Mouse (Mus musculus) c-Kit-positive CD71-positive TER-119-negative erythroid progenitor cells, embryonic 14.5 days (primary cell): Measurements from ENCODE around the gene Ero1l.

Experiments used
- DNase-seq: peaks from one replicate; pipeline ENCODE4 v3.0.0-alpha.2; 2013; ENCODE audit warnings: low read depth

Gene Ero1l

GRCm38 (mm10) chr14:45318426-45319236, at the start of gene Ero1l:
TSS of gene Ero1l (minus strand) at chr14:45318771.
- DNase-seq = peak; percentile 55

- no peak for DNase-seq
Measured at GRCm38 (mm10) chr14:45365196-45365587, 46.6 kb upstream of the Ero1l start.

GRCm38 (mm10) chr14:45364211-45365195, 45.9 kb upstream of the Ero1l start:
- no peak for DNase-seq

GRCm38 (mm10) chr14:45350931-45351859, 32.6 kb upstream of the Ero1l start, which contains the start of gene Styx:
TSS of gene Styx (plus strand) at chr14:45351093.
- DNase-seq = peak; percentile 85

- peak; percentile 94 for DNase-seq
Measured at GRCm38 (mm10) chr14:45329589-45330181, 11.1 kb upstream of the Ero1l start, which contains the start of gene Psmc6. TSS of gene Psmc6 (plus strand) at chr14:45329788.

- no peak for DNase-seq
Measured at GRCm38 (mm10) chr14:45329018-45329588, 10.5 kb upstream of the Ero1l start.

GRCm38 (mm10) chr14:45328072-45328713, 9.6 kb upstream of the Ero1l start:
- DNase-seq = no peak

GRCm38 (mm10) chr14:45325471-45325870, 6.9 kb upstream of the Ero1l start:
- DNase-seq = no peak

GRCm38 (mm10) chr14:45323320-45323719, 4.7 kb upstream of the Ero1l start:
- no peak for DNase-seq

GRCm38 (mm10) chr14:45322450-45322849, 3.9 kb upstream of the Ero1l start:
- no peak for DNase-seq

- DNase-seq = peak; percentile 68
Measured at GRCm38 (mm10) chr14:45321622-45322021, 3.1 kb upstream of the Ero1l start.

GRCm38 (mm10) chr14:45321067-45321466, 2.5 kb upstream of the Ero1l start:
- no peak for DNase-seq

GRCm38 (mm10) chr14:45320111-45320510, 1.5 kb upstream of the Ero1l start:
- DNase-seq = no peak

- peak; percentile 49 for DNase-seq
Measured at GRCm38 (mm10) chr14:45319237-45319610, 653 bp upstream of the Ero1l start.

- DNase-seq = peak; percentile 40
Measured at GRCm38 (mm10) chr14:45317921-45318411, 605 bp downstream of the Ero1l start.

GRCm38 (mm10) chr14:45316927-45317326, 1.6 kb downstream of the Ero1l start:
- no peak for DNase-seq

GRCm38 (mm10) chr14:45310101-45310500, 8.5 kb downstream of the Ero1l start:
- DNase-seq = no peak

- DNase-seq = no peak
Measured at GRCm38 (mm10) chr14:45309646-45310045, 8.9 kb downstream of the Ero1l start.

GRCm38 (mm10) chr14:45307630-45308328, 10.8 kb downstream of the Ero1l start:
- DNase-seq = no peak
